Mouse (Mus musculus) left cerebral cortex, postnatal 36 days (tissue): ENCODE measurements around the gene Ddx4. TPM values are rescaled to one million over a fixed set of nuclear protein-coding genes. Genes with fewer than 3 reads are reported as not detected.

Experiments
- DNase-seq, 2 experiments: peaks; one replicate each; pipeline ENCODE4 v3.0.0; 2021 to 2022; ENCODE audit warnings: low spot score in 2 of 2, mixed read lengths in 1 of 2
- intact Hi-C: fragments of 180-260 bp; cut with DNase I; formaldehyde crosslinking; loops from one replicate; pipeline ENCODE4 v1.15.1; 2025
- total RNA-seq, 2 experiments: library from RNA; stranded (reverse); gene quantifications; 2 replicates each; pipeline ENCODE4 v1.2.3; 2021

Gene Ddx4
- total RNA-seq, result 1 to 10 TPM; 1.4 to 1.6 TPM

GRCm38 (mm10) chr13:112652205-112652604 is at the start of gene Ddx4:
Gene Ddx4 (minus strand): TSS chr13:112652475.
- intact Hi-C loops, result no loop called here

DNA sequence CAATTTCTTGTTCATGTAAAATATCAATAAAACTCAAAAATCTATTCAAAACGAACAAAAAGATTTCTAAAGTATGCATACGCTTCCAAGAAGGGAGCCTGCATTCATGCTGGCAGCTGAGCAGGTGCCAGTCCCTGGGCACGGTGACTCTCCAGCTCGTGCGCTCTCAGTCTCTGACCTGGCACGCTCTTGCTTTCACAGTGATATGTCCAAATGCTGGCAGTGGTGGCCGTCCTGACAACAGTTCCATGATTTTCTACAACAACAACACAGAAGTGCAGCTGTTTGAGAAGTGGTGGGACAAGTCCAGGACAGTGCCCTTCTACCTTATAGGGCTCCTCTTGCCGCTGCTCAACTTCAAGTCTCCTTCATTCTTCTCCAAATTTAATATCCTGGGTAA is 49.0 kb upstream of the Ddx4 start:
- no peak for DNase-seq
- intact Hi-C loops, result no loop called here

More at GRCm38 (mm10) chr13:112652205-112652604, at the start of gene Ddx4:
- no peak for DNase-seq

- DNase-seq, result no peak
- intact Hi-C loops, result no loop called here
These were observed 43.4 kb upstream of the Ddx4 start for GRCm38 (mm10) chr13:112695526-112696240.

DNA sequence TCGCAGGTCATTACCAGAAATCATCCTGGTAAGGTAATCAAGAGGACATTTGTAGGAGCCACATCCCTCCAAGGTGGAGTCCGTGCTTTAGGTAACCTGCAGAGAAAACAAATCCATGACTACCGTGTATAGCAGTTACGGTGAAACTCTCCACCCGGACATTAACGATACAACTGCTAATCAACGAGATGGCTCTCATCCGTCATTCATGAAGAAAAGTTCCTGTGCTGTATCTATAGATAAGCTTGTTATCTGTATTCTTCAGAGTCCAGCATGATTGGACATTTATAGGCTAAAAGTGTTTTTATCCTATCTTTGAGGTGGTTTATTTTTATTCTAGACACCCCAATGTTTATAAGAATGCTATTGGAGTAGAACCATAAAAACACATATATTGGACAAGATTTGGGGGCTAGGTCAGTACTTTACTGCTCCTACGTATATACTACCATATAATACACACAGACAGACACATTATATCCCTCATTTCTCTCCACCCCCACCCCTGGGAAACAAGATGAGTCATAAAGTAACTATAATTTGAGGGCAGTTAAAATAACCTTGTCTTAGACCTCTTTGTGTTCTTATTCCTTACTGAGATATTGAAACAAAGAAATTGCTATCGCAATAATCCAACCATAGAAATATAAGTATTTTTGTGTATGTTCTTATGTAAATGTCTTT is 40.7 kb upstream of the Ddx4 start:
- no peak for DNase-seq
- intact Hi-C loops, result no loop called here

DNA sequence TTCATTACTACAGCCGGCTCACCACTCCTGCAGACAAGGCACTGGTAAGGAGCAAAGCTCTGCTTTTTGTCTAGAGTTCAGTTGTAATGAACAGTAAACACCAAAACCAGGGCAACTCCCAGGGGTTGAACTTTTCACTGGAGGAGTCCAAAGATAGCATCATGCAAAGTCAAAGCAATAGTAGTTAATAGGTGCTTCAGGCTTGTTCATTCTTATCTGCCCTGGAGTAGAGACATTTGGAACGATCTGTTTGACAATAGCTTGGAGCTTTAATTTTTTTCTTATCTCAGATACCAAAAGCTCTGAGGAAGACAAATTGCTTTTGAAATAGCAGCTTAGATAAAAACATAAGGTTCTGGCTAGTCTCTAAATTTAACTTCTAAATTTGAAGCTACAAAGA is 33.9 kb upstream of the Ddx4 start:
- intact Hi-C loops, result no loop called here

DNA sequence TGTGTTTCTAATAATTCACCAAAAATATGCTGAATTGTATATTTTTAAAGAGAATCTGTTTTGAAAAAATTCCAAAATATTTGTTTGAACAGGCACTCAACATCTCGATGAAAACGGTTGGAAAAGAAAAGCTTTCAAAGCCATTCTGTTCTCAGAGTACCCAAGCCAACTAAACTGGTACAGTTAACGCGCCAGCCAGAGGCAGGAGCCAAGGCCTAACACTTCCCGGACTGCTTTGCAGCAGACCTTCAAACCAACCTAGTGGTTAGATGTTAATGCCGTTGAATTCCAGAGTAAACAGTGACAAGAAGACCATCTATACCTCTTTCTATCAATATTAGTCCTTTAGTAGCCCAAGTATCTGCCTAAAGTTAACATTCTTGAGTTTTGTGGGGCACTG is 31.7 kb upstream of the Ddx4 start:
- intact Hi-C loops, result no loop called here
- no peak for DNase-seq

More for the DNA sequence above, 33.9 kb upstream of the Ddx4 start:
- DNase-seq, result no peak

DNA sequence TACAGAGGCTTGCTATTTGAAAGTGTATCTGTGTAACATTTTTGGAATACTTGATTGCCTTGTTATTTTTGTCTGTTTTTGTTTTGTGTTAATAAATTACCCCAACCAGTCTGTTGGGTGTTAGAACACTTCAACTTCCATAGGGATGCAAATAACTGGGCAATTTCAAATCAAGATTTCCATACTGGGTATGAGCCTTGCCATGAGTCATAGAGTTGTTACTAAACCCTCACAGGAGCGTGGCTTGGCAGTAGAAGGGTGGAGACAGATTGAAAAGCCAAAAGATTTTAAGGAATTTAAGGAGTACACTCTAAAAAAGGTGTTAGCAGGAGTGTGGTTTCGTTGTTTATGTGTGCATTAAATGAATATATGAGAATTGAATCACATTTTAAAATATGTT is 31.0 kb upstream of the Ddx4 start:
- intact Hi-C loops, result no loop called here

GRCm38 (mm10) chr13:112678154-112678553 is 25.9 kb upstream of the Ddx4 start:
- no peak for DNase-seq
- intact Hi-C loops, result no loop called here

More for the DNA sequence above, 31.0 kb upstream of the Ddx4 start:
- DNase-seq, result no peak

- intact Hi-C loops, result loop anchor here (5.0 kb wide), 3 partner anchors 198 to 363 kb away; partner anchors contain the start of gene Cdc20b
These were observed 21.7 kb upstream of the Ddx4 start for GRCm38 (mm10) chr13:112673899-112674447.

GRCm38 (mm10) chr13:112672797-112673196 is 20.5 kb upstream of the Ddx4 start:
- no peak for DNase-seq
- intact Hi-C loops, result loop anchor here (5.0 kb wide), 3 partner anchors 200 to 365 kb away; partner anchors contain the start of gene Cdc20b

More at GRCm38 (mm10) chr13:112673899-112674447, 21.7 kb upstream of the Ddx4 start:
- DNase-seq, result peak in 1 of 2 experiments; percentile 39

GRCm38 (mm10) chr13:112671708-112672107 is 19.4 kb upstream of the Ddx4 start:
- intact Hi-C loops, result loop anchor here (5.0 kb wide), 3 partner anchors 201 to 366 kb away; partner anchors contain the start of gene Cdc20b
- DNase-seq, result no peak

- intact Hi-C loops, result no loop called here
- DNase-seq, result no peak
These were observed 14.9 kb upstream of the Ddx4 start for GRCm38 (mm10) chr13:112667215-112667614.

- no peak for DNase-seq
- intact Hi-C loops, result no loop called here
These were observed 14.3 kb upstream of the Ddx4 start for GRCm38 (mm10) chr13:112666433-112667024.

DNA sequence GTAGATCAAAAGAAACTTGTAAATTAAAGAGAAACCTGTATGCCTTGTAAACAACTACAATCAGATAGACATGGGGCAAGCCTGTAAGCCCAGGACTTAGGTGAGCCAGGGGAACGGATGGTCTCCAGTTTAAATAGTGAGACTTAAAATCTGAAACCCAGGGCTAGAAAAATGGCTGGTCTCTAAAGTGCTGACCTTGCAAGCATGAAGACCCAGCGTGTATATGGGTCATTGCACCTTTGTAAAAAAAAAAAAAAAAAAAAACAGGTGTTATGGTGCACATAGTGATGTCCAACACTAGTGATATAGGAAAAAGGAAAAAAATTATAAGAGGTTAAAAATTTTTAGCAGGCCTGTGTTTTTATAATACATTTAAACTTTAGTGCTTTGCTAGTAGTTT is 9.4 kb upstream of the Ddx4 start:
- intact Hi-C loops, result no loop called here

GRCm38 (mm10) chr13:112660574-112661381 is 8.5 kb upstream of the Ddx4 start, which contains the start of gene Slc38a9:
Gene Slc38a9 (plus strand): TSS chr13:112660751.
- intact Hi-C loops, result no loop called here
- peak; percentile 89 to 92 for DNase-seq

More for the DNA sequence above, 9.4 kb upstream of the Ddx4 start:
- no peak for DNase-seq

DNA sequence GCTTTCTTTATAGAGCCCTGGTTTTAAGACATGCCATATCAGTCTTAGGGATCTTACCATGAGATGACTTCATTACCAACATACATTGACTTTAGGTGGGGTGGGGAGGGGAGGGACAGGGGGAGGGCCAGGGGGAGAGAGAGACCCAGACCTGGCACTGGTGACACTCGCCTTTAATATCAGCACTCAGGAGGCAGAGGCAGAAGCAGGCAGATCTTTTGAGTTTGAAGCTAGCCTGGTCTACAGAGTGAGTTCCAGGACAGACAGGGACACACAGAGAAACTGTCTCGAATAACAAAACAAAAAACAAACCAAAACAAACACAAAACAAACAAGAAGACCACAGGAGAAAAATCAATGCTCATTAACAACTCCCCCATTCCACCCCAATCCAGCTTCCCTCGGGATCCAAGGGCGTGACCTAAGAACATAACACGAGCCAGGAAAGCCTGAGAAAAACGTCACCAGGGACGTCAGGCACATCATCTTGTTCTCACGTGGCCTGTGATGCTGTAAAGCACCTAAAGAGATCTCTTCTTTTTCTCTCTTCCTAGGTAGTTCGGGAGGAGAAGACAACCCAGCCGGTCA is 7.8 kb upstream of the Ddx4 start:
- no peak for DNase-seq
- intact Hi-C loops, result no loop called here

DNA sequence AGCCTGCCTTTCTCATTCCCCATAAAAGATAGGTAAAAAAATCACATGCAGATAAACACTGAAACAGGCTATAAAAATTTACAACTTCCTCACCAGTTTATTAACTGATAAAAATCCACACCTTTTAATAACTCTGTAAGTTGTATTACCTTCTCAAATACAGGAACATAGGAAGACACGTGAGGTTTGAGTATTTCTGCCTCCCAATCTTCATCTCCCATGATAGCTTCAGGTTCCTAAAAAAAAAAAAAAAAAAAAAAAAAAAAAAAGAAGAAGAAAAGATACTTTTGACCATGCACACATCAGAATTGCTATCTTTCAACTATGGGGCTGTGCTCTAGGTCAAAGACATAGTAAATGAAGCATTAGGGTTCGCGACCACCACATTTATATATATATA is 1.1 kb downstream of the Ddx4 start:
- intact Hi-C loops, result no loop called here
- DNase-seq, result no peak

DNA sequence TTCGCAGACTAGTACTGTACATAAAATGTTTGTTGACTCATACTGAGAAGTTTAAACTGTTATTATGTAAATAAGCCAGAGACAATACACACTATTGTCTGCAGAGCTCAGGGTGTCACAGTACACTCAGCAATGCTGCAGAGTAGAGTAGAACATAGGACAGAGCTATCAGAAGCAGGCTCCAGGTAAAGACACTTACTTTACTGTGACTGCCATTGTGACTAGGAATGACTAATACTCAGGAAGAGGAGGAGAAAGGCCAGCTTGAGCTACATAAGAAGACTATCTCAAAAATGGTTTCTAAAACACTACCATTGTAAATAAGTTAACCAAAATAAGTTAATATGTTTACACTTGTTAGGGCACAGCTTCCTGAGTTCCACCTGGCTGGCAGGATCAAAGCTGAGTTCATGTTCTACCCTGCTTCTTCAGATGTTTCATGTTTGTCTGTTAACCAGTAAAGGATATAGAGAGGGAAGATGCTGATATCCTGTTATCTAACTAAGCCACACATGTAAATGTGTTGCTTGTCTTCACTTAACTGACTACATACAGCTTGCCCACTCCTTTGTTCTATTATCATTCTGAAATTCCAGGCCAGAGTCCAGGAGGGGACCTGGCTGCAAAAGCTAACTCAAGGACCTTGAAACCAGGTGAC is 6.6 kb downstream of the Ddx4 start:
- intact Hi-C loops, result no loop called here

More for the DNA sequence above, 6.6 kb downstream of the Ddx4 start:
- no peak for DNase-seq
